Mouse (Mus musculus): ENCODE data around the gene Recql. TPM values are rescaled to one million over a fixed set of nuclear protein-coding genes. Genes with fewer than 3 reads are reported as not detected.

Recql gene
- 10 to 100 TPM; 26.1 to 29.3 TPM for total RNA-seq (2021)

DNA sequence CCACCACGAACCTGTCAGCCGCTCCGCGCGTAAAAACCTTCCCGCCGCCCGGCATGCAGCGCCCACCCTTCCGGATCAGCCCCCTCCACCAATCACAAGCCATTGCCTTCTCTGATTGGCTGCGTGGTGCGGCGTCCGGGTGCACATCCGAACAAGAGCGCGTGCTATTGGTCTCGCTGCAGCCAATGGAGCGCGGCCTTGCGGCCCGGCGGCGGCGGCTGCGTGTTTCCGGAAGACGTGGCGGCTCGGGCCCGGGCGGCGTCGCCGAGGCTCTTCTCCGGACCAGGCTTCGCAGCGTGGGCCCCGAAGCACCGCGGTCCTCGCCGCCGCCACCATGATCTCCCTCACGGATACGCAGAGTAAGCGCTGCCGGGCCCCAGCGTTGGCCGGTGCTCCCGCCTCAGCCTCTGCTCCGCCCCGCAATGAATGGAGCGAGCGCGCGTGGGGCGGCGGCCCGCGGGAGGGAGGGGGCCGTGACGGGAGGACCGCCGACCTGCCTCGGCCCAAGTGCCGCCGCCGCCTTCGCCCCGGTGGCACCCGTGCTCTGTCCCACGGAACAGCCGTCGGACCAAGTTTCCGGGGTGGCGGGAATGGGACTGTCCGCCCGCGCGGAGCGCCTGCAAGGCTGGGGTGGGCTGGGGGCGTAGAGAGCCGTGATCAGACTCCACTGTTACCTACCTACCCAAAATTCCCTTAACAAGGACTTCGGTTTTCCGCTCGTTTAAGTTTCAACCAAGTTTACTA is at the start of gene Recql, which contains the start of gene Golt1b:
Gene Recql, minus strand, starts transcription at position 77 of the 744 bp plus-strand sequence.
Gene Golt1b, plus strand, starts transcription at position 211 of the 744 bp plus-strand sequence.
- DNase-seq: peak; percentile 99

GRCm38 (mm10) chr6:142429072-142429471 is 42.2 kb upstream of the Recql start:
- no peak for DNase-seq

GRCm38 (mm10) chr6:142424976-142425375 is 38.1 kb upstream of the Recql start:
- no peak for DNase-seq

DNA sequence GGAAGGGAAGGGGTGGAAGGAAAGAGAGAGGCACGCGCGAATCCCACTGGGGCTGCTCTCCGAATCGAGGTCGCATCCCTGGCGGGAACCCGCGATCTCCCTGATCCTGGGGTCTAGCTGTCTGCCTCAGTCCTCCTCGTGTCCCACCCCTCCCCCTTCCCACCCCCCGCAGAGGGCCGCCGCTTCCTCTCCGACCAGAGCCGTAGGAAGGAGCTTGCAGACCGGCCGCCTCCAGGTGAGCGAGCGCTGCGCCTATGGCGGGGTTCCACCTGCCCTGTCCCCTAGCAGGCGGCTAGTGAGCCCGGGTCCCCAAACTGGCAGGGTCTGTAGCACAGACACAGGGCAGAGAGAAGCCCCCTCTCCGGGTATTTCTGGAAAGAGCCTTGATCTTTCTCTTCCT is 27.7 kb upstream of the Recql start:
- no peak for DNase-seq

GRCm38 (mm10) chr6:142413845-142414244 is 27.0 kb upstream of the Recql start:
- DNase-seq: no peak

GRCm38 (mm10) chr6:142412906-142413491 is 26.1 kb upstream of the Recql start, which contains the start of gene Spx:
Spx (plus strand) TSS chr6:142413441.
- no peak for DNase-seq

- DNase-seq: no peak
Measured at GRCm38 (mm10) chr6:142411140-142411539, 24.3 kb upstream of the Recql start.

DNA sequence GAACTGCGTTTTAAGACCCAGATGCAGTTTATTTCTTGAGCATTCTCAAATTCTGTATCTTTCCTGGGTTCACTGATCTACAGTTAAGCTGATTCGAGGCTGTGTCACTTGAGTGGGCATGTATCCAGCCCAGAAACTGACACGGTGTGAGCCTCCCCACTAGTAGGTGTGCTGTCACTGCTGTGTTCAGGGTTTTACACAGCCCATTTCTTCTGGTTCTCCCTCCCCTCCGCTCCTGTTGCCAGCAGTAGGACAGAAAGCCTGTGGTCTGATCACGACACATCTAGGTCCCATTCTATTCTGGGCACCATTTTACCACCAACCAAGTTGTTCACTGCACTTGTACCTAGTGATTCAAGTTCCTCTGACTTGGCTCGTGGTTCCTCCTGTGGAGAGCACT is 8.9 kb upstream of the Recql start:
- DNase-seq: no peak

- DNase-seq: peak; percentile 31 to 36
Measured at GRCm38 (mm10) chr6:142394669-142395068, 7.8 kb upstream of the Recql start.

GRCm38 (mm10) chr6:142392312-142392711 is 5.4 kb upstream of the Recql start:
- no peak for DNase-seq

- DNase-seq: no peak
Measured at GRCm38 (mm10) chr6:142389101-142389500, 2.2 kb upstream of the Recql start.

- no peak for DNase-seq
Measured at GRCm38 (mm10) chr6:142387755-142388271, 926 bp upstream of the Recql start.

DNA sequence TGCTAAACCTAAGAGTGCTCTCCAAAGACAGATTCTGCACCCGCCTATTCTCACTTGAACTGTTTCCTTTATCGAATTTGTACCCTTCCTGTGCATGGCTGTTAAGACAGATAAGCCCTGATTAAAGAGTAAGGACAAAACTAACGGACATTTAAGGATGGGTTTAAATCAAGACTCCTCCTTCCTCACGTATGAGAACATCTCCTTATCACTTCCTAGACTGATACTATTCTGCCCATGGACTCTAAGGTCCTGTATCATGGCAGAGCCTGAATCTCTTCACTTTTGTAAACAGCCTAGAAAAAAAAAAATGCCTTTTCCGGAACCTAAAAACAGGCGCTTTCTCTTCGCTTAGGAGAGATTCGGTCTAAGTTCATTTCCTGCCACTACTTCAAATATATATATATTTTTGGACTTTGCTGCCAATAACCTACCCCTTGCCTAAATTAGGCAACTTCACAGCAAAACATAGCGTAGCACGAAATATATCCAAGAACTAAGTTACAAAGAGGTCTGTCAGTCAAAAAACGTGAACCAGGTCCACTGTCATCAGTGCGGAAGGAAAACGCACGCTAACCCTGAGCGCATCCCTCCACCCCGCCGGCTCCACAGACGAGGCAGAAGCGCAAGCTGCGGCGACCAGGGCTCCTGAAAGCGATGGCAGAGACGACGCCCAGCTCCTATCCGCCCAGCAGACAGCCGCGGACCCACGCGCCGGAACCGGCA is 439 bp downstream of the Recql start:
- DNase-seq: no peak

DNA sequence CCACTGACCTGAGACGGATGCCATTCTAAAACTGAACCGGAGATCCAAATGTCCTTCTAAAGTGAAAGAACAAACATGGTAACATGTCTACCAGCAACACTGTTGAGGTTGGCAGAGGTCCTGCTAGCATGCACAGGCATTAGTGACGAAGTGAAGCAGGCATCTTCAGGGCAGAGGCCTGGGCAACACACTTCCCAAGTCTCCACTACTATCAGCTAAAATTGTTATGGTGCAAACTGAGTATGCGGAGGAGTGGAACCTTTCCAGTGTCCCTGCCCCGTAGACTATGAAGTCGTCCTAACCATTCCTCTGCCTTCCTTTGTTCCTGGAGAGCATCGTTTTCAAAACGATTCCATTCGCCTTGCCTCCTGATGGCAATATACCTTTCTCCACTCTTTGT is 2.4 kb downstream of the Recql start:
- DNase-seq: no peak

DNA sequence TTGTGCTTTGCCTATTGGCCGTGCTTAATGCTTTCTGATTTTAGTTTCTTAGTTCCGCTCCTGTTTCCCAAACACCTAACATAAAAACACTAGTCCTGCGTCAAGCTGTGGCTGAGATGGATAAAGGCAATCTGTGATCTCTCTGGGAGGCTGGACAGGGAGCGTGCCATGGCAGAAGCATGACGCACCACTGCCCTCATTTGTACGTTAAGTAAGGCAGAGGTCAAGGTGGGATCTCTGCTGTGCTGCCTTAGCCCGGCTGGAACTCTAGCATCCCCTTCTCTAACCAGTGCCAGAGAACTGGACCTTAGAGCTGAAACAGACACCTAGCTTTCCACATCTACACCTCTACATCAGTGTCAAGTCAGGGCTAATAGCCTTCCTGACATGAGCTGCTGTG is 5.3 kb downstream of the Recql start:
- no peak for DNase-seq

- DNase-seq: no peak
Measured at GRCm38 (mm10) chr6:142379961-142380360, 6.9 kb downstream of the Recql start.

- no peak for DNase-seq
Measured at GRCm38 (mm10) chr6:142378576-142379330, 8.1 kb downstream of the Recql start.

DNA sequence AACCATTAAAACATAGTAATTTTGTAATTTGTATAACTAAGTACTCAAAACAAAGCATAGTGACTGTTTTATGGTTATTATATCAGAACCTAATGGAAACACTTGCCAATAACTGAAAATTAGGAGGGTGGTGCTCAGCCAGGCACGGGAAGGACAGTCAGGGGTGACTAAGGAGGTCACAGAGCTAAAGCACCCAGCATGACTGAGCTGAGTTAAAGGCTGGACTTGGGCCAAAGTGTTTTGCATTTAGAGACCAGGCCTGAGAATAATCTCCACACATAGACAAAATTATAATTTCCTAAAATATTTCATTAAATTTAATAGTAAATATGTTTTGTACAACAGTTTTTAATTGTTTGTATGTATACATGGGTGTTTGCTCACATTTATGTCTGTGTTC is 9.8 kb downstream of the Recql start:
- DNase-seq: no peak

DNA sequence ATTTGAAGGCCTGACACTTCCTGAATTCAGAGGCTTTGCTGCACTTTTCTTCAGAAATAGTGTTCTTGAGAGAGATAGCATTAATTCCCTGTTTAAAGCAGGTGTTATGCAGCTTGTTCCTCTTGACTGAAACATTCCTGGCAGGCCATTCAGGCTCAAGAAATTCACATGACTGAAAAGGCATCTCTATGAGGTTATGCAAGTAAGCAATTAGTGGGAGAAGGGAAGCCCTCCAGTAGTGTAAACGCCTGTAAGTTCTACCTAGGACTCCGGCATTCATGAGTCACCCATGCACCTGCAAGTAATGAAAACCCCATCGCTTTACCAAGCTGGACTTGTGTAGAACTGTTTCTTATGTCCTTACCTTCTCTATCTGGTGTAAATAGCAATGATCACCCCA is 17.3 kb downstream of the Recql start:
- no peak for DNase-seq

- no peak for DNase-seq
Measured at GRCm38 (mm10) chr6:142367565-142367964, 19.3 kb downstream of the Recql start.

DNA sequence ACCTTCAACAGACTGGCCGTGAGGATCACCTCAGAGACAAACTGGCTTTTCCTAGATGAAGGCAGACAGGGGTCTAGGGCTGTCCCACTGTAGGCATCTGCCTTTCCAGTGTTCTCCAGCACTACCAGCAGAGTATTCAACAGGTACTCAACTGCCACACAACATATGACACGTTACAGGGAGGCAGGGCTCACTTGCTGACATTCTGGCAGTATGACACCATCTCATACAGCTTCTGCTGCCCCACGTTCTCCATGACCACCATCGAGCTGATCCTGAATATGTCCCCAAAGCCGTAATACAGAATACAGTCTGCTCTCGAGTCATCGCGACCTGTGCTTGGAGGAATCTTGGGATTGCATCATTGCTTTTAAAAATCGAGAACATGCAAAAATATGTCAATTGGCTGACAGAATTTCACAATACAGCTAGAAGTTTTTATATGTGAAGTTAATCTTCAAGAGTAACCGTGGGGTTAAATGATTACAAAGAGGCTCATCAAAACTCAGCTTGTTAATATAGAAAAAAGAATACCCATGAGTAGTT is 20.3 kb downstream of the Recql start:
- DNase-seq: no peak
